Mouse (Mus musculus) hindbrain, postnatal 0 days (tissue): ENCODE measurements at regions not wholly inside any gene's neighbourhood (a gene's known extent, or its start where the extent isn't known, plus 50 kb on each side); places are given as distances from the start of the nearest gene placed in this dataset.

Experiments used
- ATAC-seq: fragments of 200-750 bp; cut with Nextera tagmentation; 2 replicates; pipeline ENCODE4 v1.8.0; 2017; ENCODE audit warnings: mild to moderate bottlenecking, moderate TSS enrichment, moderate library complexity
- DNase-seq: peaks from one replicate; pipeline ENCODE4 v3.0.0-alpha.2; 2015; ENCODE audit warnings: low spot score
- H3K27ac ChIP-seq: fragments of 300-500 bp; sonication (generic); 2 replicates; pipeline ENCODE4 v1.5.1; 2014; ENCODE audit warnings: mild to moderate bottlenecking
- H3K27me3 ChIP-seq: fragments of 300-500 bp; sonication (generic); 2 replicates; pipeline ENCODE4 v1.6.1; 2014; ENCODE audit warnings: low read length, mixed read lengths; ENCODE audit not compliant: insufficient read depth
- H3K36me3 ChIP-seq: fragments of 300-500 bp; sonication (generic); 2 replicates; pipeline ENCODE4 v1.6.1; 2014; ENCODE audit warnings: low read length, mixed read lengths; ENCODE audit not compliant: insufficient read depth
- H3K4me1 ChIP-seq: fragments of 300-500 bp; sonication (generic); 2 replicates; pipeline ENCODE4 v1.6.1; 2014; ENCODE audit warnings: antibody characterized with exemption, low read length, mixed read lengths; ENCODE audit not compliant: insufficient read depth
- H3K4me2 ChIP-seq: fragments of 300-500 bp; sonication (generic); 2 replicates; pipeline ENCODE4 v1.6.1; 2014; ENCODE audit warnings: low read depth, mild to moderate bottlenecking, low read length, moderate library complexity, mixed read lengths
- H3K4me3 ChIP-seq: fragments of 300-500 bp; sonication (generic); 2 replicates; pipeline ENCODE4 v1.5.1; 2014; ENCODE audit warnings: low read length
- H3K9ac ChIP-seq: fragments of 300-500 bp; sonication (generic); replicated peaks from 2 replicates; pipeline ENCODE4 v1.6.1; 2014; ENCODE audit warnings: mild to moderate bottlenecking, low read length, moderate library complexity, mixed read lengths
- H3K9me3 ChIP-seq: fragments of 300-500 bp; sonication (generic); 2 replicates; pipeline ENCODE4 v1.6.1; 2016; ENCODE audit warnings: low read length, mixed read lengths
- CTCF ChIP-seq: IDR thresholded peaks from 2 replicates; pipeline ENCODE4 v1.5.1; 2016; ENCODE audit warnings: antibody characterized with exemption, control low read depth, low read depth
- WGBS: fragments of 180-500 bp; shearing (Covaris S2); extraction: QIAGEN DNeasy Blood & Tissue Kit; methylation state at CpG from one replicate; pipeline ENCODE4 v1.1.7; 2014; 5-methylcytosine and 5-hydroxymethylcytosine counted together

GRCm38 (mm10) chr2:147244406-147244805 is 50.4 kb upstream of the Nkx2-2 start:
- 95% methylated on average over 1 of the region's 1 CpGs for WGBS
- H3K27ac ChIP-seq = no peak overlapping the region
- no peak for DNase-seq

More at GRCm38 (mm10) chr2:147244406-147244805, 50.4 kb upstream of the Nkx2-2 start:
- Histone ChIP-seq H3K9ac (no peak overlapping the region), H3K4me1 (no peaks in the 10 kb centered on the region), H3K27me3 (0 out of 2 replicates have a peak, but pooled peaks cover 5% of the 10 kb centered on the region), H3K36me3 (no peaks in the 10 kb centered on the region), H3K4me3 (no peak overlapping the region), H3K9me3 (no peaks in the 10 kb centered on the region), H3K4me2 (no peak overlapping the region)
- no peak for TF ChIP-seq CTCF
- ATAC-seq = no peak
